Mouse (Mus musculus): ENCODE measurements around the gene Gpatch3.

- TF ChIP-seq CTCF (IDR thresholded peaks at IDR 0.05; ENCODE audit: low read depth, low read length): no peak
- no peak for TF ChIP-seq POLR2A (IDR thresholded peaks at IDR 0.05; ENCODE audit: extremely low read depth, insufficient read depth, low read length)
These were observed 30.3 kb downstream of the Gpatch3 start for GRCm38 (mm10) chr4:133604856-133605255.
